Mouse (Mus musculus): Measurements from ENCODE around the gene Srrt. TPM values are rescaled to one million over a fixed set of nuclear protein-coding genes. Genes with fewer than 3 reads are reported as not detected.
A peak's percentile ranks its signal among the peaks of the same experiment; 100 is the strongest.
"Not testable (repeated sequence)": the region's sequence is repeated elsewhere in the genome, so short reads cannot be mapped to it uniquely, and the experiment has no call there.

The Srrt gene
- polyA plus RNA-seq, 1 experiment from 2014 or later = 114 TPM

GRCm38 (mm10) chr5:137299240-137299639, 8.2 kb downstream of the Srrt start:
- DNase-seq (ENCODE audit: low spot score) = no peak

- DNase-seq (ENCODE audit: low spot score) = no peak
Measured at GRCm38 (mm10) chr5:137297126-137297525, 10.3 kb downstream of the Srrt start.

- DNase-seq (ENCODE audit: low spot score) = no peak
Measured at GRCm38 (mm10) chr5:137295712-137296111, 11.8 kb downstream of the Srrt start.

DNA sequence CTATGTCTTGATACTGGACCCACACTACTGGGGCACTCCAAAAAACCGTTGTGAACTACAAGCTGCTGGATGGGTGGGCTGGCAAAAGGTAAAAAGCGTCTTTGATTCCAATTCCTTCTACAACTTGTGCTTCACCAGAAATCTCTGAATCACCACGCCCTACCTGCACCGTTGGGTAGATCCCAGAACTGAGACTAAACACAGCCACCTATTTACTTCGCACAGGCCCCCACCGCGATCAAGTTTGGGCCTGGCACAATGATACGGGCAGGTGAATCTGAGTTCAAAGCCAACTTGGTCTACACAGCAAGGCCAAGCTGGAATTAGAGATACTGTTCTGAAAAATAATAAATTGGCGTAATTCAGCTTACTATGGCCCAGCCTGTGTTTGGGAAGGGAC, 12.2 kb downstream of the Srrt start:
- no peak for DNase-seq (ENCODE audit: low spot score)

DNA sequence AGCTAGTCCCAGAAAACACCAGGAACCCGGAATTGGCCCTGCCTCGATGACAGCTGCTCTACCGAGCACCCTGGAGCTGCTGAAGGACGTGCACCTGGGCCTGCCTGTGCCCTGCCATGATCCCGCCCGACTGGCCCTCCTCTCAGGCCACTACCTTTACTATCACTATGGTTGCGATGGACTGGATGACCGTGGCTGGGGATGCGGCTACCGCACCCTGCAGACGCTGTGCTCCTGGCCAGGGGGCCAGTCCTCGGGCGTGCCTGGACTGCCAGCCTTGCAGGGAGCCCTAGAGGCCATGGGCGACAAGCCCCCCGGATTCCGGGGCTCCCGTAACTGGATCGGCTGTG, 12.8 kb downstream of the Srrt start:
- DNase-seq (ENCODE audit: low spot score) = no peak

DNA sequence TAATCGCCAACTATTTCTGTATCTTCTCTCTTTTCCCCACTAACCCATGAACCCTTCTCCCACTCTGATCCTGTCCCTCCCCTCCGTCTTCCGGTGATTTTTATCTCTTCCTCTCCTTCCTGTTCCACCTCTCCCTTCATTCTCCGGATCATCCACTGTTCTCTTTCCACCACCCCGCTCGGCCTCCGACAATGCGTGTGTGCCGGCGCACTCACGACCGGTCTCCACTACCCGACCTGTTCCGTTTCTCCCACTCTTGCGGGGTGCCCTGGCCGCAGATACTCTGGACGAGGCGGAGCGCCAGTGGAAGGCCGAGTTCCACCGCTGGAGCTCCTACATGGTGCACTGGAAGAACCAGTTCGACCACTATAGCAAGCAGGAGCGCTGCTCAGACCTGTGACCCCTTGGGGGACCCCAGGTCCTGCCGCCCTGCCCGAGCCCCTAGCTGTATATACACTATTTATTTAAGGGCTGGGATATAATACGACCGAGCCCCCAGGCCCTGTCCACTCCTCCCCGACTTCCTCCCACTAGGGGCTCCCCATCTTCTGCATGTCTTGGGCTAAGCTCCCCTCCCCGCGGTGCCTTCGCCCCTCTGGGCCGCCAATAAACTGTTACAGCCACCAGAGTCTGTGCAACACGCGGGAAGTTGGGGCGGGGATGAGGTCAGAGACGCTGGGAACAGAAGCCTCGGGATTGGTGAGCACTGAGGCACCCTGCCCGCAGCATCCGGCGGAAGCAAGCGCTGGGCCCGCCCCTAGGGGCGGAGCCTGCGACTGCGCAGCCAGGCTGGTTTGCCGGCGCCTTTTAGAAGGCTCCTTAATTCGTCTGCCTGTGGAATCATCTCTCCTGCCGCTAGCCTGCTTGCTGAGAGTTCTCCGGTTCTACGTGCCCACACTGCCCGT, 13.4 kb downstream of the Srrt start, which contains the start of gene Ufsp1:
Gene Ufsp1 (plus strand): TSS at position 791 of the 905 bp plus-strand sequence.
- peak; percentile 94 for DNase-seq (ENCODE audit: low spot score)

GRCm38 (mm10) chr5:137293282-137293681, 14.2 kb downstream of the Srrt start:
- peak; percentile 41 for DNase-seq (ENCODE audit: low spot score)

DNA sequence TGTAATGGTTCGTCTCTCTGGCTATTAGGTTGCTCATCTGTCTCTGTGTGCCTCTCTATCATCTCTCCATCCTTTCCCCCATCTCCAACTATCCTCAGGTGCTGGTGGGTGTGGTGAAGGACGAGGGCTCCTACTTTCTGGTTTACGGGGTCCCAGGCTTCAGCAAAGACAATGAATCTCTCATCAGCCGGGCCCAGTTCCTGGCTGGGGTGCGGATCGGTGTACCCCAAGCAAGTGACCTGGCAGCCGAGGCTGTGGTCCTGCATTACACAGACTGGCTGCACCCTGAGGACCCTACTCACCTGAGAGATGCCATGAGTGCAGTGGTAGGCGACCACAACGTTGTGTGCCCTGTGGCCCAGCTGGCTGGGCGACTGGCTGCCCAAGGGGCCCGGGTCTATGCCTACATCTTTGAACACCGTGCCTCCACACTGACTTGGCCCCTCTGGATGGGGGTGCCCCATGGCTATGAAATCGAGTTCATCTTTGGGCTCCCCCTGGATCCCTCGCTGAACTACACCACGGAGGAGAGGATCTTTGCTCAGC, 16.0 kb downstream of the Srrt start:
- no peak for DNase-seq (ENCODE audit: low spot score)

GRCm38 (mm10) chr5:137290677-137291076, 16.8 kb downstream of the Srrt start:
- DNase-seq (ENCODE audit: low spot score) = no peak

- no peak for DNase-seq (ENCODE audit: low spot score)
Measured at GRCm38 (mm10) chr5:137289591-137290365, 17.7 kb downstream of the Srrt start.

- peak; percentile 46 for DNase-seq (ENCODE audit: low spot score)
Measured at GRCm38 (mm10) chr5:137288999-137289470, 18.4 kb downstream of the Srrt start.

GRCm38 (mm10) chr5:137287953-137288743, 19.3 kb downstream of the Srrt start:
- no peak for DNase-seq (ENCODE audit: low spot score)

DNA sequence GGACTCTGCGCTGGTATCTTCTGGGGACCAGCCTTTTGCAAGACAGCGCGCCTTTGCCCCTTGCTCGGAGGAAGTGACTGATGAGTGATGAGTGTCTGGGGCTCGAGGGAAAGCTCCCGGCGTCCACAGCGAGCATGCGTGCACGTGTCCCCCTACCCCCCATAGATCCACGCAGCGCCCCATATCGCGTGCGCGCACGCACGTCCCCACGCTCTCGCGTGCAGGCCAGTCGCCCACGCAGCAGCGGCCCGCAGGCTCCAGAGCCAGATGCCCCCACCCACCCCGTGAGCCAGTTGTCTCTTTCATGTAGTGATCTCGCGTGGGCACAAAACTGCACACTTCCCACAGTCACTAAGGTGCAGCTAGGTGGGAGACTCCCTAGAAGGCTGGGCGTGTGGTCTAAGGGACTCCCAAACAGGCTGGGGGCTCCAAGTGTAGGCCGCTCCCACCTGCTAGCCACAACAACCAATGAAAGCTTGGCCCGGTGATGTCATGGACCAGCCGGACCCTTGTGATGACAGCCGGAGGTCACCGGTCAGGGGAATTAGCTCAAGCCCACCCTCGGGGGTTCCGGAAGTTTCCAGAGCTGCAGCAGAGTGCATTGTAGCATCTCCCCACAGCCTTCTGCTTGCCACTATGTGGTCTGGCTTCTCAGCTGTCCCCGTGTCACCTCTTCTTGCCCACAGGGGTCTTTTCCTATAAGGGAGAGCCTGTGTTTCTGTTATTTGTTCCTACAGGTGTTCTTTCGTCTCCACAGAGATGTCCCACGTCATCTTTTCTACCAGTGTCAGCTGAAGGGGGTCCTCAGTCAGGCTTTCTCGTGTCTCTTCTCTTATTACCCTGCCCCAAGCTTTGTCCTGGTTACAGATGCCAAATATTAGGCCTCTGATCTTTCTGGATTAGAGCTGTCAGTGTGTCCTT, 20.2 kb downstream of the Srrt start, which contains the start of gene Ache:
Gene Ache (plus strand): TSS at position 488 of the 921 bp plus-strand sequence.
- peak; percentile 30 for DNase-seq (ENCODE audit: low spot score)

- peak; percentile 69 for DNase-seq (ENCODE audit: low spot score)
Measured at GRCm38 (mm10) chr5:137286655-137287031, 20.8 kb downstream of the Srrt start.

GRCm38 (mm10) chr5:137285986-137286385, 21.5 kb downstream of the Srrt start:
- DNase-seq (ENCODE audit: low spot score) = no peak

- peak; percentile 49 for DNase-seq (ENCODE audit: low spot score)
Measured at GRCm38 (mm10) chr5:137285045-137285444, 22.4 kb downstream of the Srrt start.

DNA sequence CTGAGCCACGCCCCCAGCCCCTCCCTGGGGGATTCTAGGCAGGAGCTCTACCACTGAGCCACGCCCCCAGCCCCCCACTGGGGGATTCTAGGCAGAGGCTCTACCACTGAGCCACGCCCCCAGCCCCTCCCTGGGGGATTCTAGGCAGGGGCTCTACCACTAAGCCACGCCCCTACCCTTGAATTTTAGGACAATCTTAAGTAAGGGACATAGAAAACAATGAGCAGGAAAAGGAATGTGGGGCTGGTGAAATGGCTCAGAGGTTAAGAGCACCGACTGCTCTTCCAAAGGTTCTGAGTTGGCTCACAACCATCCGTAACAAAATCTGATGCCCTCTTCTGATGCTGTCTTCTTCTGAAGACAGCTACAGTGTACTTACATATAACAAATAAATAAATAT, 23.1 kb downstream of the Srrt start:
- not testable (repeated sequence) for DNase-seq (ENCODE audit: low spot score)

GRCm38 (mm10) chr5:137277360-137278342, 29.8 kb downstream of the Srrt start:
- DNase-seq (ENCODE audit: low spot score) = no peak
